Mouse (Mus musculus) embryonic facial prominence, embryonic 11.5 days (tissue): Measurements from ENCODE around the gene Elovl3. TPM values are rescaled to one million over a fixed set of nuclear protein-coding genes. Genes with fewer than 3 reads are reported as not detected.
A peak's percentile ranks its signal among the peaks of the same experiment; 100 is the strongest.
"Not testable (repeated sequence)": the region's sequence is repeated elsewhere in the genome, so short reads cannot be mapped to it uniquely, and the experiment has no call there.

ENCODE experiments used
- ATAC-seq: fragments of 200-750 bp; cut with Nextera tagmentation; replicated peaks from 2 replicates; pipeline ENCODE4 v1.8.0; 2017; ENCODE audit warnings: low read depth; ENCODE audit not compliant: insufficient number of reproducible peaks, low FRiP score, low TSS enrichment
- DNase-seq: peaks from one replicate; pipeline ENCODE4 v3.0.0-alpha.2; 2015; ENCODE audit warnings: low spot score
- H3K27ac ChIP-seq: fragments of 300-500 bp; sonication (generic); replicated peaks from 2 replicates; pipeline ENCODE4 v1.5.1; 2014; ENCODE audit warnings: mild to moderate bottlenecking, low read depth, low read length, control low read depth
- H3K27me3 ChIP-seq: fragments of 300-500 bp; sonication (generic); 2 replicates; pipeline ENCODE4 v1.6.1; 2014; ENCODE audit warnings: mild to moderate bottlenecking, low read length, moderate library complexity, mixed read lengths; ENCODE audit not compliant: control insufficient read depth, insufficient read depth
- H3K36me3 ChIP-seq: fragments of 300-500 bp; sonication (generic); replicated peaks from 2 replicates; pipeline ENCODE4 v1.6.1; 2014; ENCODE audit warnings: low read depth, mild to moderate bottlenecking, low read length, moderate library complexity, mixed read lengths; ENCODE audit not compliant: control insufficient read depth, insufficient read depth
- H3K4me1 ChIP-seq: fragments of 300-500 bp; sonication (generic); 2 replicates; pipeline ENCODE4 v1.6.1; 2014; ENCODE audit warnings: low read length, mixed read lengths; ENCODE audit not compliant: control insufficient read depth, insufficient read depth
- H3K4me2 ChIP-seq: fragments of 300-500 bp; sonication (generic); 2 replicates; pipeline ENCODE4 v1.6.1; 2014; ENCODE audit warnings: low read depth, mild to moderate bottlenecking, control low read depth, low read length, moderate library complexity
- H3K4me3 ChIP-seq: fragments of 300-500 bp; sonication (generic); 2 replicates; pipeline ENCODE4 v1.5.1; 2014; ENCODE audit warnings: low read depth, low read length, control low read depth
- H3K9ac ChIP-seq: fragments of 300-500 bp; sonication (generic); replicated peaks from 2 replicates; pipeline ENCODE4 v1.6.1; 2014; ENCODE audit warnings: mild to moderate bottlenecking, control low read depth, low read length
- H3K9me3 ChIP-seq: fragments of 300-500 bp; sonication (generic); replicated peaks from 2 replicates; pipeline ENCODE4 v1.6.1; 2016; ENCODE audit warnings: mild to moderate bottlenecking, low read length, inconsistent platforms, mixed read lengths; ENCODE audit not compliant: control insufficient read depth
- WGBS: fragments of 180-500 bp; shearing (Covaris S2); extraction: QIAGEN DNeasy Blood & Tissue Kit; methylation state at CpG from one replicate; pipeline ENCODE4 v1.1.7; 2014; 5-methylcytosine and 5-hydroxymethylcytosine counted together
- polyA plus RNA-seq: library from polyadenylated mRNA; unstranded; fragments of >200 nt; fragmentation: Nextera tagmentation; extraction: Ambion mirVana; gene quantifications from 2 replicates; pipeline ENCODE4 v1.2.1, GENCODE M21; 2014

Elovl3 gene
- polyA plus RNA-seq, 1 experiment from 2014 or later = 0.21 TPM

DNA sequence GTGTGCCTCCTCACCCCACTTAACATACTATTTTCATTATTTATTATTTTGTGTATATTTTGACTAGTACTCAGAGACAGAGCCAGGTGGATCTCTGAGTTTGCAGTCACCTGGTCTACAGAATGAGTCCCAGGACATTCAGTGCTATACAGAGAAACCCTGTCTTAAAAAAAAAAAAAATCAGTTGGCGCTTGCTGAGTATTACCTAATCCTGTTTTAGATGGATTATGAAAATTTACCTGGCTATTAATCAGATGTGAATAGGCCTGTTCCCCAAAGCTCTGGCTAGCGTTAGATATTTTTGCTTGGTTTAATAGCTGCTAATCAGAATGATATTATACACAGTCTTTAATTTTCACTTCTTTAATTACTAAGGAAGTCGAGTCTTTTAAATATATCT, 7.8 kb upstream of the Elovl3 start:
- H3K36me3 ChIP-seq = no peaks in the 10 kb centered on the region
- H3K27me3 ChIP-seq = no peaks in the 10 kb centered on the region
- no peak overlapping the region for H3K4me2 ChIP-seq
- 83% methylated on average over 3 of the region's 3 CpGs for WGBS
- H3K27ac ChIP-seq = no peak overlapping the region
- no peak for ATAC-seq
- DNase-seq = no peak
- H3K4me1 ChIP-seq = no peaks in the 10 kb centered on the region
- no peak overlapping the region for H3K4me3 ChIP-seq
- no peak overlapping the region for H3K9ac ChIP-seq
- H3K9me3 ChIP-seq = no peaks in the 10 kb centered on the region

- H3K4me2 ChIP-seq = no peak overlapping the region
- no peak for ATAC-seq
- H3K36me3 ChIP-seq = no peaks in the 10 kb centered on the region
- no peak overlapping the region for H3K27ac ChIP-seq
- no peaks in the 10 kb centered on the region for H3K27me3 ChIP-seq
- H3K9me3 ChIP-seq = no peaks in the 10 kb centered on the region
- DNase-seq = no peak
- no peak overlapping the region for H3K4me3 ChIP-seq
- H3K4me1 ChIP-seq = no peaks in the 10 kb centered on the region
- no peak overlapping the region for H3K9ac ChIP-seq
These were observed 7.0 kb upstream of the Elovl3 start for GRCm38 (mm10) chr19:46124651-46125050.

GRCm38 (mm10) chr19:46126301-46126700, 5.4 kb upstream of the Elovl3 start:
- no peaks in the 10 kb centered on the region for H3K36me3 ChIP-seq
- DNase-seq (no peak), ATAC-seq (no peak)
- H3K4me2 ChIP-seq = no peak overlapping the region
- WGBS = 86% methylated on average over 4 of the region's 4 CpGs
- no peak overlapping the region for H3K9ac ChIP-seq
- no peaks in the 10 kb centered on the region for H3K4me1 ChIP-seq
- no peaks in the 10 kb centered on the region for H3K9me3 ChIP-seq
- H3K4me3 ChIP-seq = no peak overlapping the region
- H3K27ac ChIP-seq = no peak overlapping the region
- peaks cover 9% of the 10 kb centered on the region for H3K27me3 ChIP-seq

- ATAC-seq, H3K9me3 ChIP-seq: not testable (repeated sequence)
- 77% methylated on average over 6 of the region's 6 CpGs for WGBS
These were observed 2.0 kb upstream of the Elovl3 start for GRCm38 (mm10) chr19:46129737-46130136.

GRCm38 (mm10) chr19:46131283-46131682, 414 bp upstream of the Elovl3 start:
- DNase-seq (no peak), ATAC-seq (no peak)
- Histone ChIP-seq H3K4me1 (peaks cover 5% of the 10 kb centered on the region; the same call in 1 of the 2 replicates), H3K4me2 (no peak overlapping the region), H3K9me3 (no peaks in the 10 kb centered on the region), H3K9ac (no peak overlapping the region), H3K27ac (no peak overlapping the region), H3K36me3 (no peaks in the 10 kb centered on the region), H3K4me3 (no peak overlapping the region), H3K27me3 (peaks cover 45% of the 10 kb centered on the region)
- WGBS = 9% methylated on average over 6 of the region's 8 CpGs

More at GRCm38 (mm10) chr19:46129737-46130136, 2.0 kb upstream of the Elovl3 start:
- not testable (repeated sequence) for DNase-seq, H3K4me2 ChIP-seq, H3K36me3 ChIP-seq, H3K27ac ChIP-seq, H3K4me1 ChIP-seq, H3K4me3 ChIP-seq, H3K9ac ChIP-seq
- peaks cover 35% of the 10 kb centered on the region for H3K27me3 ChIP-seq

DNA sequence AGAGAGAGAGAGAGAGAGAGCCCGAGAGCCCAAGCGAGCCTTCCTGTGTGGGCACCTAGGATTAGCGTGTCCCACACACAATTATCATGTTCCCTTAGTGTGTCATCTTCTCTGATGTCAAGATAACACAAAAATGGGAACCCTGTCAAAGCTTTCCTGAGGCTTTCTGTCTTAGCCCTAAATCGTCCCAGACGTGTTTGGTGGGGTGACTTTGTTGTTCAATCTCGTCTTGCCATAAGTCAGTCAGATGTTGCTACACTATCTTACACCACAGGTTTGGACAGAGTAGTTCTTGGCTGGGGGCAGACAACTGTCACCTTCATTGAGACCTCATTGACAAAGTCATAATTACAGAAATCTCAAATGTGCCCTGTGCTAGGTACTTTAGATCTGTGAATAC, 880 bp downstream of the Elovl3 start:
- DNase-seq (no peak), ATAC-seq (no peak)
- H3K36me3 ChIP-seq = no peaks in the 10 kb centered on the region
- H3K27me3 ChIP-seq = peaks cover 58% of the 10 kb centered on the region
- H3K9me3 ChIP-seq = no peaks in the 10 kb centered on the region
- 52% methylated on average over 6 of the region's 6 CpGs for WGBS
- no peak overlapping the region for H3K27ac ChIP-seq
- peaks cover 10% of the 10 kb centered on the region; the same call in 1 of the 2 replicates for H3K4me1 ChIP-seq
- H3K4me3 ChIP-seq = no peak overlapping the region
- H3K4me2 ChIP-seq = no peak overlapping the region
- no peak overlapping the region for H3K9ac ChIP-seq

GRCm38 (mm10) chr19:46135297-46135696, 3.6 kb downstream of the Elovl3 start:
- Histone ChIP-seq H3K4me3 (peak overlapping the region; percentile 55), H3K9me3 (no peaks in the 10 kb centered on the region), H3K27me3 (peaks cover 65% of the 10 kb centered on the region), H3K27ac (no peak overlapping the region), H3K36me3 (no peaks in the 10 kb centered on the region), H3K4me2 (peak overlapping the region; percentile 99), H3K9ac (no peak overlapping the region), H3K4me1 (peaks cover 11% of the 10 kb centered on the region; the same call in 1 of the 2 replicates)
- ATAC-seq (0 out of 2 replicates have a peak, but pooled peaks have one; percentile 36), DNase-seq (peak; percentile 92)
- under 1% methylated on average over 12 of the region's 12 CpGs for WGBS

- ATAC-seq (peak; percentile 53), DNase-seq (peak; percentile 67)
- Histone ChIP-seq H3K9me3 (no peaks in the 10 kb centered on the region), H3K36me3 (no peaks in the 10 kb centered on the region), H3K4me2 (peak overlapping the region; percentile 99), H3K9ac (peak overlapping the region; percentile 46), H3K4me1 (peaks cover 15% of the 10 kb centered on the region; the same call in 1 of the 2 replicates), H3K4me3 (peak overlapping the region; percentile 55), H3K27me3 (peaks cover 61% of the 10 kb centered on the region), H3K27ac (no peak overlapping the region)
- under 1% methylated on average over 79 of the region's 79 CpGs for WGBS
These were observed 4.3 kb downstream of the Elovl3 start for GRCm38 (mm10) chr19:46135789-46136638.
